Mouse (Mus musculus): ENCODE data around the gene 9330159F19Rik.

The 9330159F19Rik gene

DNA sequence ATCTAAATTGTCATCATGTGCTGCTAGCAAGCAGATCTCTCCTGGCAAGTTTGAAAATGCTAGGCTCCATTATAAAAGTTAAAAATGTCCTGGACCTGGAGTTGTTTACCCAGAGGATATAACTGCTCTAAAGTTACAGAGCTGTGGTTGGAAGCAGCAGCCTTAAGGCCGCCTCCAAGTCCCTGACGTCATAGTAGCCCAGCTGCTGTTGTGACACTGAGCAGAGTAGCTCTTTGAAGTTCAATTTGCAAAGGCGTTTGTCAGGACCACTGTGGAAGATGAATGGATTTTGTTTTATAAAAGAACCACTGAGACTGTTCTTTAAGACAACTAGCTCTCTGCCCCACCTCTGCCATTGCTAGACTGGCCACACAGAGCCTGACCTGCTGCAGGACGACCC, at the start of gene 9330159F19Rik:
9330159F19Rik (plus strand) TSS at position 154 of the 400 bp plus-strand sequence.
- DNase-seq (ENCODE audit: low read depth in 1 of 2, low spot score in 2 of 2): no peak

DNA sequence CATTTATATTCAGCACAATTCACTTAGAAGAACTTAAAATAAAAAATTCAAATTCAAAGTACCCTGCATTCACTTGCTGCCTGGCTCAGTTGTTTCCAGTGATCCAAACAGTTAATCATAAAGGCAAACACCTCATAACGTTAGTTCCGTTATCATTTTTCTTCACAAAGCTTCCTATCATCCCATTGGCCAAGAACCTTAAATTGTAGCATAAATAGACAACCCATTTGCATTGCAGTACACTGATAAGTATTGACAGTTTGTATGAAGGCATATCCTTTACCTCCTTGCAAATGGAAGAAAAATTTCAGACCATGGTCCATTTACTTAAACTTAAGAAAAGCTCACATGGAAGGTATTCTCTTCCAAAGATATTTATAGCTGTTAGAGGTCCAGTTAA, 49.7 kb upstream of the 9330159F19Rik start:
- no peak for DNase-seq (ENCODE audit: low read depth in 1 of 2, low spot score in 2 of 2)

DNA sequence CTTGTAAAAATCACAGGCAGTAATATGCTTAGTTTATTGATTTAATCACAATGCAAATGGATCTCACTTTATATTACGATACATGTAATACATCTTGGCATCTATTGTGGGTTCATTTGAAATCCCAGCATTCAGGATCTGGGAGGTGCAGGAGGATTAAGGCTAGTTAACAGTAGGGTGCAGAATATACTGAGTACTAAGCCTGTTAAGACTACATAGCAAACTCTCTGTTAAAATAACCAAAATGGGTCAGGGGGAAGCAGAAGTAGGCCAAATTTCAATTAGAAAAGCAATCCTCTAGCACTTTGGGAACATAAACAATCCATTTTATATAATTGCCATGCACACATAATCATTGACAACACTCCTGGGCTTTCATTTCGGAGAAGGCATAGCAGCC, 37.6 kb upstream of the 9330159F19Rik start:
- no peak for DNase-seq (ENCODE audit: low read depth in 1 of 2, low spot score in 2 of 2)

DNA sequence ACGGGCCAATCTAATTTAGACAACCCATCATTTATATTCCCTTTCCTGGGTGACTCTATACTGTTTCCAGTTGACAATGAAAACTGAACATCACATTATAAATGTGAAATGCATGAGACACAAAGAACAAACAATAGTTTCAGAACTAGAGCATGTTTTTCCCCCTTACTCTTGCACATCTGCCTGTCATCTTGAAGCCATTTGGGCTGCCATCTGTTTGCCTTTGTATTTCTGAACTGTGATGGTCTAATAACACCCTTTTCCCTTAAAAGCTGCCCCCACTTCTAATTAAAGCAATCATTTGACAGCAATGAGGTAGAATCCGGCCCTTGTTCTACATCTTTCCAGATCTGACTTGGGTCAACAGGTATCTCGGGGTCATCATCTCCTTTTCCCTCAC, 35.8 kb upstream of the 9330159F19Rik start:
- DNase-seq (ENCODE audit: low read depth in 1 of 2, low spot score in 2 of 2): no peak

DNA sequence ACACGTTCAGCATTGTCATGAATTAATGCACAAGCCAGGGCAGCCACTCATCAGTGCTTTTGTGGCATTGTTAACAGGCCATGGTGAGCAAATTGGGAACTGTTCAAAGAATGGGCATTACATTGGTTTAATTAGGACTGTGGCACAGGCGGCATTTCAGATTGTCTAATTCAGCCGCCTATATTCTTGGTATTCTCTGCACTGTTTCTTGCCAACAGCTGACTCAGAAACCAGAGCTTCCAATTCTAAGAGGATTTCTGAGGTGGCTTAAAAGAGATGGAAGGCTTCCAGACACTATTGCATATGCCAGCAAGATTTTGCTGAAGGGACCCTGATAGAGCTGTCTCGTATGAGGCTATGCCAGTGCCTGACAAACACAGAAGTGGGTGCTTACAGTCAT, 34.5 kb upstream of the 9330159F19Rik start:
- no peak for DNase-seq (ENCODE audit: low read depth in 1 of 2, low spot score in 2 of 2)

DNA sequence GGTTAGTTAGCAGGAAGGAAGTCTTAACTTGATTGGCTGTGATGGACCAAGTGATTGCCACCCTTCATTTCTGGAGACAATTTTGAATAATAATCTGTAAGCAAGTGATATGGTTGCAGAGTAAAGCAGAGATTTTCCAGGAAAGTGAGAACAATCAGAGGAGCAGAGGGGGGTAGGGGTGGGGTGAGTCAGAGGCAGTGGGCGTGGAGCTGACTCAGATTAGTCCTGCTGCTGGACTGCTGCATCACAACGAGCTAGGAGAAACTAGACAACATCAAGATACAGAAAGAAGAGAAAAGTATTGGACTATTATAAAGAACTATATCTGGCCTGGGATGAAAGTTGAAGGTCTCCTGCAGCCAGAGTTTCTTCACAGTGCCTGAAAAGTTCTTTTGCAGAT, 33.4 kb upstream of the 9330159F19Rik start:
- DNase-seq (ENCODE audit: low read depth in 1 of 2, low spot score in 2 of 2): no peak

DNA sequence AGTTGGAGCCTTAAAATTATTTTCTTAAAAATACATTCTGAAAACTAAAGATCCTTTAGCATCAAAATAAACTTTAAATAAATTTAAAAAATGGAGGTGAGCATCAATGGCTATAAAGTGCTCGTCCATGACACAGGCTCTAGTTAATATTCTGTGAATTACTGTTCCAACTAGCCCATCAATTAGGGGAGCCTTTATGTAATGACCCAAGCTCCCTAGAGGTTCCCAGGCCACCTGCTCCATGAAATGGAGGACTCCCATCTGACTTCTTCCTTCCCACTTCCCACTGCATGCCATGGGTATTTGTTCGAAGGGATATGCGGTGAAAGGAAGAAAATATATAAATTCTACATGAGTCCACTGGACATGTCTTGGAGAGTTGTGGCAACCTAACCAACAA, 31.2 kb upstream of the 9330159F19Rik start:
- DNase-seq (ENCODE audit: low read depth in 1 of 2, low spot score in 2 of 2): no peak

DNA sequence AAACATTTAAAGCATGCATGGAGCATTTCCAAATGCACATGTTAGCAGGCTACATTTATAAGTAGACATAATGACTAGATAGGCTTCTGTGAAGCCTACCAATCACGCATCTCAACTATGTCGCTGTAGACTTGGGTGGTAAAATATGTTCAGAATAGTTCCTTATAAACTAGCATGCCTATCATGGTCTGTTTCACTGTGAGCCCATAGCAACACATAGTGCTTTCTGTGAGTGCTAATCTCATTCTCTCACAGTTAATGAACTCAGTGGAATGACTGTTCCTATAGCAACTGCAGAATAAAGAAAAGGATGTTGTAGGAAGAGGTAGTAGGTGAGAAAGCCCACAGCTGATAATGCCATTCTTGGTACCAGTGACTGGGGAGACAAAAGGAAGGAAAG, 30.4 kb upstream of the 9330159F19Rik start:
- DNase-seq (ENCODE audit: low read depth in 1 of 2, low spot score in 2 of 2): no peak

DNA sequence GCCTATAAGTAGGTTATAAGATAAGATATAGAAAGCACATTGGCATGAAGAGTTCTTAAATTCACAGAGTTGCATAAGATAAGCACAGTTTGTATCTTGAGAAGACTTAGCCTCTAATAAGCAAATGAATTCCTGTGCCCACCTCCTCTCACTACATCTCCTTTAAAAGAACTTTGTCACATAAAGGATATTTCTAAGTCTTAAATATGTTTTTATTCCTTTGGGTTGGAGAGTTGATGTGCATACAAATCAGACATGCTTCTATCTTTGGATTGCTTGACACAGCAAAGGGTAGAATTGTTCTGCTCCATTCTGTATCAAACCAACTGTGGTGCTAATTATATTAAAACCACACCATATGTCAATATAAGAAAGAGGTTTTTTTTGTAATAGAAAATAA, 17.6 kb upstream of the 9330159F19Rik start:
- DNase-seq (ENCODE audit: low read depth in 1 of 2, low spot score in 2 of 2): no peak

DNA sequence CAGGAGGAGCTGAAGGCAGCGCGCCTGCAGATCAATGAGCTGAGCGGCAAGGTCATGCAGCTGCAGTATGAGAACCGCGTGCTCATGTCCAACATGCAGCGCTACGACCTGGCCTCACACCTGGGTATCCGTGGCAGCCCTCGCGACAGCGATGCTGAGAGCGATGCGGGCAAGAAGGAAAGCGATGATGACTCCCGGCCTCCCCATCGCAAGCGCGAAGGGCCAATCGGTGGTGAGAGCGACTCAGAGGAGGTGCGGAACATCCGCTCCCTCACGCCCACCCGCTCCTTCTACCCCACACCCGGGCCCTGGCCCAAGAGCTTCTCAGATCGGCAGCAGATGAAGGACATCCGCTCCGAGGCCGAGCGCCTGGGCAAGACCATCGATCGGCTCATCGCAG, 14.6 kb upstream of the 9330159F19Rik start:
- no peak for DNase-seq (ENCODE audit: low read depth in 1 of 2, low spot score in 2 of 2)

DNA sequence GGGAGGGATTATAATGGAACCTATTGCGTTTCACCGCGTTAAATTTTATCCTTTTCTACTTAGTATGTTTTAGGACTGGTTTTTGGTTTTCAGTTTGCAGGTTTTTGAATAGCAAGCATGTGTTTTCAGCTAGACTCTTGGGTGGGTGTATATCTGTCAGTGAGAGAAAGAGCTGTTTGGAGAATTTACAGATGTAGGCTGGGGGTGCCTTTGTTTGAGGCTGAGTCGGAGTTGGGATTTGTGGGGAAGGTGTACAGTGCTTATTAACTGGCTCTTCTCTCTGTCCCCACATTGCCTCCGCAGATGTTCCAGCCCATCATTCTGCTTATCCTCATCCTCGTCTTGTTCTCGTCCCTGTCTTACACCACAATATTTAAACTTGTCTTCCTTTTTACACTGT, 12.8 kb upstream of the 9330159F19Rik start, which contains the start of gene Gm49353:
Gm49353 (plus strand) TSS at position 313 of the 400 bp plus-strand sequence.
- DNase-seq (ENCODE audit: low read depth in 1 of 2, low spot score in 2 of 2): no peak

DNA sequence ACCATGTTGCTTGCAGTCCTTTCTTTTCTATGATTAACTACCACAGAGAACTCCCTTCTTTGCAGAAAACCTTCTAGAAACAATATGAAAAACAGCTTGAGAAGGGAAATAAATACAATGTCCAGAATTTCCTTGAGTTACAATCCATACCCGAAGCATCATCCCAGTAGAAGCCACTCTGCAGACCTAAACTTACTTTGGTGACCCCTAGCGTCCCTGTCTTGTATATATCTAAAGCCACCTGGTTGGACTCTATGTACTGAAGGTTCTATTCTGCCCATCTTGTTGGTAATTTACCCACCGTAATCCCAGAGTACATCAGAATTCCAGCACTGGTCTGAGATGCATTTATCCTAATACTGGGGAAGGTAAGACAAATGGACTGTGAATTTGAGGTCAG, 11.6 kb upstream of the 9330159F19Rik start:
- no peak for DNase-seq (ENCODE audit: low read depth in 1 of 2, low spot score in 2 of 2)

DNA sequence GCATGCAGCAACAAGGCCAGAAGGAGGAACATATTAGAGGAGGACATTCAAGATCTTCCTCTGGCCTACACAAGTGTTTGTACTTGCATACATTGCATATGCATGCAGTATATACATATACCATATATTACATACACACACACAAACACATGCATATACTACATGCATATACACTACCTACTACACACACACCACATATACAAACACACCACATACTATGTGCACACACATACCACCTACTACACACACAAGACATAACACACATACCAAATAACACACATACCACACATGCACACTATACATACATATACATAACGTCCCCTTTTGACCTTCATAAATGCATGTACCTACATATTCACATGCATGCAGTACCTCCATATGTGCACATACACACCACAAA, 10.8 kb upstream of the 9330159F19Rik start:
- DNase-seq (ENCODE audit: low read depth in 1 of 2, low spot score in 2 of 2): no peak

DNA sequence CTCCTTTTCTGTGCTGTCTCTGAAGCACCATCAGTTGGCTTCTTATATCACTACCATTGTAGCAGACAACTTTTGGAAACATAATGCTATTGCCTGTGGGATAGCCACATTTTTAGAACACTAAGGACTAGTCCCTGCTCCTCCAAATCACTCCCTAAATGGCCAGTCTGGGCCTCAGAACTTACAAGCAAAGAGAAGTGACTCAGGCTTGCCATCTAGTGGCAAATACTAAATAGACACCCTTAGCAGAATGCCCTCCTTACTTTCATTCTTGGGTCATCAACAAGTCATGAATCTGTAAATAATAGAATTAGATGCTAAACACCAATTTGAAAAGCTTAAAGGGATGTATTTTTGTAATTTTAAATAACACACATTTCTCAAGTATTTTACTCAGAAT, 4.7 kb upstream of the 9330159F19Rik start:
- DNase-seq (ENCODE audit: low read depth in 1 of 2, low spot score in 2 of 2): no peak

DNA sequence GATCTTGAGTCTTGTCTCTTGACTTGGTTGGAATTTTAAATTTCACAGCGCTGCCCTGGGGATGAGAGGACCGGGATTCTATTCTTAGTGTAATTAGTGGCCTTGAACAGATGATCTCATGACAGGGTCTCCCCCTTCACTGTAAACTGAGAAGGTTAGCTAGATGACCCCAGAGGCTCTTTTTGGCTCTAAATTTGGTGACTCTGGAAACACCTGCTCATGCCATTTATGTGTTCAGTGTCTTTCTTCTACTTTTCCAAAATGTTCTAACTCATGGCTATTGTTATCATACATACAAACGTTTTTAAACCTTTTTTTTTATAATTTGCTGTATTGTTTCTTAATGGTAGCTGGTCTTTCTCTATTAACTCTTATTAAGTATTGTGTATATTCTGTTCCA, 2.7 kb upstream of the 9330159F19Rik start:
- DNase-seq (ENCODE audit: low read depth in 1 of 2, low spot score in 2 of 2): no peak

DNA sequence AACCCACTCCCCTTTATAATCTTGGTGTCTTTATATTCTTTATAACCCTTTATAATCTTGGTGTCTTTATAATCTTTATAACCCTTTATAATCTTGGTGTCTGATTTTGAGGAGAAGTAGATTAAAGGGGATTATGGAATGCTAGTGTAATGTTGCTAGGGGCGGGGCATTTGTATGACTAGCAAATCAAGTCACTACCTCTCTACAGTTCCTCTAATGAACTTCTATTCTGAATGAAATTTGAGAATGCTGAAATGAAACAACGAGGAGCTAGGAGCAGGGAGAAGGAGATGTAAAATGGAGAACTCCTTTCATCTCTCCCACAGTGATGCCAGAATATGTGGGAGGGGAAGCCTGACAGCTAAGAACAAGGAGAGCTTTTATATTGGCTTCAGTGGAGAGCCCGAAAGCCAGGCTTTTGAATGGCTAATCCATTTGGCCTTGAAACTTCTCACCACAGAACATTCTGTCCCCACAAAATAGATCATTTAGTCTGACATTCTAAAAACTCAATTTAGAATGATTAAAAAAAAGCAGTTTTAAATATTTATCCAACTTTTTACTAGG, 2.2 kb downstream of the 9330159F19Rik start:
- DNase-seq (ENCODE audit: low read depth in 1 of 2, low spot score in 2 of 2): no peak

DNA sequence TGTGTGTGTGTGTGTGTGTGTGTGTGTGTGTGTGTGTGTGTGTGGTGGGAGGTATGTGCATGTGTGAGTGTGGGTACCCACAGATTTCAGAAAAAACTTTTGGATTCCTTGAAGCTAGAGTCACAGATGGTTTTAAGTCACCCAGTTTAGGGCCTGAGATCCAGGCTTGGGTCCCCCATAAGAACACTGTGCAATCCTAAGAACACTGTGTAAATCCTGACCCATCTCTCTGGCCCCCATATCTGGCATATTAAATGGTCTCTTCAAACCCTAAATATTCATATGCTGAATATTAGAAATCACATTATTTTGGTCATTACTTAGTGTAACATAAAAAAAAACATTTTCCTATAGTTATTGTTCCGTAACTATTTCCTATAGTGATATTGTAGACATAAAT, 5.6 kb downstream of the 9330159F19Rik start:
- no peak for DNase-seq (ENCODE audit: low read depth in 1 of 2, low spot score in 2 of 2)

DNA sequence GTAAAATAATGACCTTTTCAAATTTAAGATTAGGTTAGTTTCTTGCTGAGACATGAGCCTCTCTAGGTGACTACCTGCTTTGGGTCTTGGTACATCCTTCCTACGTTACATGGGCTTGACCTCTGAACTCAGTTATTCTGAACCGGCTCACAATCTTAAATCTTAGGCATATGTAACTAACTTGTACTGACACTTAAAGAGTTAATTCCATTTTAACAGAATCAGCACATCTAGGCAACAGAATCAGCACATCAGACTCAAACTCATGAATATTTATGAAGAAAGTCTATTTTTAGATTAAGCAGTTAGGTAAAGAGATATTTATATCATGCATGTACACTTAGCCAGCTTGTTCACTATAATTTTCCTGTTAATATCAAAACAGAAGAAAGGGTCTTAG, 6.0 kb downstream of the 9330159F19Rik start:
- no peak for DNase-seq (ENCODE audit: low read depth in 1 of 2, low spot score in 2 of 2)

DNA sequence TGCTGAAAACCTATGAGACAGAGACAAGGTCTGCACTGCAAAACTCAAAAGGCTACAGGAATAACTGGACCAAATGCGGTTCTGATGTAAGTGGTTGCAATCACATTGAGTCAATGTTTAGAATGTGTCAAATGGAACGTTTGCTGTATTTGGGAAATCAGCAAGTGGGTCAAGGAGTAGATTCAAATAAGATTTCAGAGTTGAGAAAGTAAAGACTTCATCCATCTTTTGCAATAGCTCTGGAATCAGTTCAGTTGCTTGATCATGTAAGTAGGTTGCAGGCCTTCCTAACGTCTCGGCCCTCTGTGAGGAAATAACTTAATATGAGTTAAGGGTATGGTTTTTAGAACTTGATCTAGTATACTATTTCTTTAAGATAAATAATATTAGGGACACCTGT, 13.9 kb downstream of the 9330159F19Rik start:
- no peak for DNase-seq (ENCODE audit: low read depth in 1 of 2, low spot score in 2 of 2)

DNA sequence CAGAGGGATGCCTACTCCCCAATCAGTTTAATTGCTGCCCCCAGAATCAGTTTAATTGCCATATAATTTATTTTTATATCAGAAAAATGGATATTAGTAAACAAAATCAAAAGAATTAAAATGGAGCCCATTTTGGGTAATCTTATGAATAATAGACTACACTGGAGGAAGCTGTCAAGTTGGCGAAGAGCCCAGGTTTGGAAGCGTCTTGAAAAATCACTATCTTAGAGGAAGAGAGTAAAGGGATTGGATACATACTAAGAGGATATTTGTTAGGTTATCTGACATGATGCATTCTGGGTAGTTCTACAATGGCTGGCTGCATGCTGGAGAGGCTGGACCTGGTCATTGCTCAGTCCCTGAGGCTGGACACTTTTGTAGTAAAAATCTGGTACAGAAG, 19.8 kb downstream of the 9330159F19Rik start:
- DNase-seq (ENCODE audit: low read depth in 1 of 2, low spot score in 2 of 2): no peak
